Mouse (Mus musculus): ENCODE results near the gene Zfp971.
"Not testable (repeated sequence)": the region's sequence is repeated elsewhere in the genome, so short reads cannot be mapped to it uniquely, and the experiment has no call there.

GRCm38 (mm10) chr2:178020773-178021172, 2.3 kb upstream of the Zfp971 start:
- TF ChIP-seq CTCF (IDR thresholded peaks at IDR 0.05; ENCODE audit: control insufficient read depth, insufficient read depth, insufficient replicate concordance, low read depth, low read length); POLR2A (IDR thresholded peaks at IDR 0.05; ENCODE audit: control insufficient read depth, low read depth, low read length): not testable (repeated sequence)

Measured in testis, adult 2 months (tissue).